Mouse (Mus musculus): Measurements from ENCODE around the gene Ppp2r1b. TPM values are rescaled to one million over a fixed set of nuclear protein-coding genes. Genes with fewer than 3 reads are reported as not detected.

The Ppp2r1b gene
- polyA plus RNA-seq, 1 experiment from 2014 or later, result 106 TPM

DNA sequence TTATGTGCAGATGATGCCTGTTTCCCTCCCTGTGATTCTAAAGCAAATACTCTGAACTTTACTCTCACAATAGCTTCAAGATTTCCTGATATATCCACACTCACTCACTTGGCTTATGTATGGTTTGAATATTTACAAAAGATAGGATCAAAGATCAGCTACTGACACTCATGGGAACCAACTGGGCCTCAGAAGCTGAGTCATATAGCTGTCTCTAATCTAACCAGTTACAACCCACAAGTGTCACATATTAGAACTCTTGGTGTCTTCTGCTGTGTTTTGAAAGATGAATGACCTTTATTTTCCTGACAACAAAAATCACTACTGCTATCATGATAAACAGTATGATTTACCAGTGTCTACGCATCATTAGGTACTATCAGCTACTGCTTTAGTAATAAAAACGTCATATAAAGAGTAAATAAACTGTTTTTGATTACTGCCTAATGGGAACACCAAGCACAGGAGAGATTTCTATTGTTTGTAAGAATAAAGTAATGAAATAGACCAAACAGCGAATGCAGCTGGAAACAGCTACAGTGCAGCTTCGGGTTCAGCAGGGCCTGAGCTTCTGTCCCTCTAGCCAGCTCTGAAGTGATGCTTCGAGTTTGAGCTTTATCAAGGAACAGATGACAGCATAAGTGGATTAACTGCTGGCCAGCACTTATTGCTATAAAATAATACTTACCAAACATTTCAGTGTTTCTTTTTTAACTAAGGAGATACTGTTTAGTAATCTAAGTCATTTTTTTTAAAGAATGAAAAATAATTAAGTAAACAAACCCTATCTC lies 77.5 kb downstream of the Ppp2r1b start:
- peaks cover 19% of the 10 kb centered on the region for H3K4me1 ChIP-seq (replicated peaks)

DNA sequence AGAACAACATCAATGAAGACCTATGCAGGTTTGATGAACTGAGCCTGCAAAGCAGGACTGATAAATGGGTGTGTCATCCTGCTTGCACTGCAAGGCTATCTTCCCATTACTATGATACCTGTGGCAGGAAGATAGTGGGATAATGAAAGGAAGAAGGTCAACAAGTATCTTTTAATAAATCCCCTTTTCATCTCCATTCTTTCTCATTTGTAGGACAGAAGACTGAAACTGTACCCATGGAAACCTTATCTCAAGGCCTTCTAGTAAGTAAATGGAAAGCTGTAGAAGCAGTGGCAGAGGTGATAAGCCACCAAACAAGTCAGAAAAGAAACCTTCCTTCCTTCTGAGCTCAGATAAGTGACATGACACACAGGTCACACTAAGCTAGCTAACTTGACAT lies 79.4 kb downstream of the Ppp2r1b start:
- Histone ChIP-seq H3K4me3 (replicated peaks) (no peak overlapping the region), H3K27ac (no peak overlapping the region), H3K9me3 (no peaks in the 10 kb centered on the region), H3K9ac (replicated peaks) (no peak overlapping the region), H3K36me3 (peaks cover 8% of the 10 kb centered on the region), H3K27me3 (no peaks in the 10 kb centered on the region), H3K4me2 (no peak overlapping the region), H3K4me1 (replicated peaks) (peaks cover 8% of the 10 kb centered on the region)
- ATAC-seq (ENCODE audit: insufficient number of reproducible peaks, insufficient read depth, low FRiP score, low TSS enrichment, low read depth), result no peak

More for the DNA sequence above, 77.5 kb downstream of the Ppp2r1b start:
- WGBS, result 73% methylated on average over 5 of the region's 5 CpGs
- Histone ChIP-seq H3K27me3 (no peaks in the 10 kb centered on the region), H3K9ac (replicated peaks) (no peak overlapping the region), H3K4me3 (replicated peaks) (no peak overlapping the region), H3K4me2 (no peak overlapping the region), H3K27ac (no peak overlapping the region), H3K9me3 (no peaks in the 10 kb centered on the region), H3K36me3 (no peaks in the 10 kb centered on the region)
- ATAC-seq (ENCODE audit: insufficient number of reproducible peaks, insufficient read depth, low FRiP score, low TSS enrichment, low read depth), result no peak

DNA sequence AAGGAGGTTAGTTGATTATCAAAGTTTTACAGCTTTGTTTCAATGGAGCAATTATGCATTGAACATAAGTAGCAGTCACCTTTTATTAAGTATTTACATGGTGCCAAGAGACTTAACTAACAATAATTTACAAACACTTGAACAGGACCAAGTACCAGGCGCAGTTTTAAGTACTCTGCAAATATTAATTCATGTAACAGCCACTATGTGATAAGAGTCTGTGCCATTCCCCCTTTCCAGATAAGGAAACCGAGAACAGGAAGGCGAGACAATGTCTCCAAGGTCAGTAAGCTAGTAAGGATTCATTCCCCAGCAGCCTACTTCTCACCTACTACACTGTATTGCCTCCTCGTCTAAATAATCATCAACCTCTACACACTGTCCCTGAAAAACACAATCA lies 80.7 kb downstream of the Ppp2r1b start:
- Histone ChIP-seq H3K4me3 (replicated peaks) (no peak overlapping the region), H3K27me3 (no peaks in the 10 kb centered on the region)
- WGBS, result 83% methylated on average over 4 of the region's 4 CpGs

DNA sequence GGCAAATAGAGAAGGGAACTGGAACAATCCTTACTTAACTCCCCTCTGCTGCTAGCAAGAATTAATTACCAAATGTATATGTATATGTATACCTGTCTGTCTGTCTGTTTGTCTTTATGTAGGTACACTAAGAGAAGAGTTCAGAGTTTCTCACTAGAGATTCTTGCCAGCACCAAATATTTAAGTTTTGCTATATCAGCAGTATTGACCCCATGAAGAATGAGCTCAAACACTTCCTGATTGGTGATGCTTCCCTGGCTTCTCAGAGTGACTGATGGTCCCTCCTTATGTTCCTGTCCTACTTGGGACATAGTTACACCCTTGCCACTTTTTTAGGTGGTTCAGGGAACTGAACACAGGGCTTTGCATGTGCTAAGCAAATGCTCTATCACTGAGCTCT lies 84.9 kb downstream of the Ppp2r1b start:
- Histone ChIP-seq H3K4me1 (replicated peaks) (no peaks in the 10 kb centered on the region), H3K4me2 (no peak overlapping the region), H3K4me3 (replicated peaks) (no peak overlapping the region), H3K27me3 (no peaks in the 10 kb centered on the region), H3K36me3 (peaks cover 36% of the 10 kb centered on the region), H3K9me3 (no peaks in the 10 kb centered on the region), H3K9ac (replicated peaks) (no peak overlapping the region), H3K27ac (no peak overlapping the region)
- ATAC-seq (ENCODE audit: insufficient number of reproducible peaks, insufficient read depth, low FRiP score, low TSS enrichment, low read depth), result no peak

More for the DNA sequence above, 80.7 kb downstream of the Ppp2r1b start:
- peaks cover 5% of the 10 kb centered on the region for H3K4me1 ChIP-seq (replicated peaks)
- no peak overlapping the region for H3K27ac ChIP-seq
- peaks cover 12% of the 10 kb centered on the region for H3K36me3 ChIP-seq
- H3K9me3 ChIP-seq, result no peaks in the 10 kb centered on the region
- no peak overlapping the region for H3K9ac ChIP-seq (replicated peaks)
- H3K4me2 ChIP-seq, result no peak overlapping the region
- no peak for ATAC-seq (ENCODE audit: insufficient number of reproducible peaks, insufficient read depth, low FRiP score, low TSS enrichment, low read depth)

DNA sequence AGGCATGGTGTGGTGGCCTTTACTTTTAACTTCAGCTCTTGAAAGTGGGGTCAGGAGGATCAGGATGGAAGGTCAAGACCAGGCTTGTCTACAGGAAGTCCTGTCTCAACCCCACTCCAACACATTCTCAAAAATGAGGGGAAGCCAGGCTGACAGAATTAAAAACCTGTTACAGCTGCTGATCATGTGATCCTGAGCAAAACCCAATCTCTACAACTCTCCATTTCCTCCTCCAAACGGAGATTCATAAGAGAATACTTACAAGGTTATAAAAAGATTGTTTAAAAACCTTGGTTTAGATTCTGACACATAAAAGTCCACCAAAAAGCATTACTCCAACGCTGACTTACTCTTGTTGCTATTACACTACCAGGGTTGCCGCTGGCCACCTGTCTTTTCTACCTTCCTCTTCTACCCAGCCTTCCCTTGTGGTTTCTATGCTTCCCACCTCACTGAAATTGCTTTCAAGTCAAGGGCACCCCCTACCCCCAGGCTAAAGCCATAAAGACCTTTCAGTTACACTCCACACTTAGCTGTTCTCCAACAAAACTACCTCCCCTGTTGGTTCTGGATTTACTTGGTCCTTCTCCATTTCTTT lies 96.8 kb downstream of the Ppp2r1b start:
- Histone ChIP-seq H3K9me3 (no peaks in the 10 kb centered on the region), H3K27ac (no peak overlapping the region), H3K4me1 (replicated peaks) (no peaks in the 10 kb centered on the region; the same call in 1 of the 2 replicates), H3K9ac (replicated peaks) (no peak overlapping the region), H3K4me2 (no peak overlapping the region), H3K4me3 (replicated peaks) (no peak overlapping the region), H3K27me3 (no peaks in the 10 kb centered on the region), H3K36me3 (no peaks in the 10 kb centered on the region)
- WGBS, result 80% methylated on average over 3 of the region's 3 CpGs
- ATAC-seq (ENCODE audit: insufficient number of reproducible peaks, insufficient read depth, low FRiP score, low TSS enrichment, low read depth), result no peak

DNA sequence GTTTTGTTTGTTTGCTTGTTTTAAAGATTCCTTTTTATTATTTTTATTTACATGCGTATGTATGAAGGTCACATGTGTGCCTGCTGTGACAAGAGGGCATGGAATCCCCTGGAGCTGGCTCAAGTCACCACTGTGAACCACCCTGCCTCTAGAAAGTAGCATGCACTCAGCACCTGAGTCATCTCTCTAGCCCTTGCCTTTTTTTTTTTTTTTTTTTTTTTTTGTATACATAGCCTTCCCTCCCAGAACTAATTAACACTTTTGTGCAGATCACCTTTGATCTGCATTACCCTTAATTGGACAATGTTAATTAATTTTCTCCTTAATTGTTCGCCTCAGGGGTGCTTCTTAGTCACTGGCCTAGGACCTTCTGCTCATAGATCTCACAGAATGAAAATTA lies 97.6 kb downstream of the Ppp2r1b start:
- WGBS, result 77% methylated on average over 2 of the region's 2 CpGs
- no peak for ATAC-seq (ENCODE audit: insufficient number of reproducible peaks, insufficient read depth, low FRiP score, low TSS enrichment, low read depth)
- H3K27me3 ChIP-seq, result no peaks in the 10 kb centered on the region
- no peaks in the 10 kb centered on the region for H3K36me3 ChIP-seq
- no peaks in the 10 kb centered on the region; the same call in 1 of the 2 replicates for H3K4me1 ChIP-seq (replicated peaks)
- no peaks in the 10 kb centered on the region for H3K9me3 ChIP-seq
- no peak overlapping the region for H3K4me3 ChIP-seq (replicated peaks)
- H3K4me2 ChIP-seq, result no peak overlapping the region
- H3K27ac ChIP-seq, result no peak overlapping the region
- no peak overlapping the region for H3K9ac ChIP-seq (replicated peaks)

Other genes starting within 250 kb of the Ppp2r1b start
- 259 and 268 TPM in 2 replicates for gene Sdhd, start 241.5 kb upstream of the Ppp2r1b start, polyA plus RNA-seq (2016; fragmentation: Nextera tagmentation; extraction: Ambion mirVana)
- gene Timm8b, start 241.4 kb upstream of the Ppp2r1b start, polyA plus RNA-seq (2016; fragmentation: Nextera tagmentation; extraction: Ambion mirVana), result 323 and 341 TPM in 2 replicates
- 4.0 and 4.6 TPM in 2 replicates for gene Pih1d2, start 228.0 kb upstream of the Ppp2r1b start, polyA plus RNA-seq (2016; fragmentation: Nextera tagmentation; extraction: Ambion mirVana)
- gene Nkapd1, start 227.8 kb upstream of the Ppp2r1b start, polyA plus RNA-seq (2016; fragmentation: Nextera tagmentation; extraction: Ambion mirVana), result 28.6 and 32.0 TPM in 2 replicates
- 49.5 and 49.8 TPM in 2 replicates for gene Dlat, start 185.5 kb upstream of the Ppp2r1b start, polyA plus RNA-seq (2016; fragmentation: Nextera tagmentation; extraction: Ambion mirVana)
- gene Dixdc1, start 105.8 kb upstream of the Ppp2r1b start, polyA plus RNA-seq (2016; fragmentation: Nextera tagmentation; extraction: Ambion mirVana), result 29.5 and 30.4 TPM in 2 replicates
- 2.2 and 3.5 TPM in 2 replicates for gene 2310030G06Rik, start 98.8 kb upstream of the Ppp2r1b start, polyA plus RNA-seq (2016; fragmentation: Nextera tagmentation; extraction: Ambion mirVana)
- 28.0 and 31.2 TPM in 2 replicates for gene Cryab, start 94.0 kb upstream of the Ppp2r1b start, polyA plus RNA-seq (2016; fragmentation: Nextera tagmentation; extraction: Ambion mirVana)
- 13.3 and 19.2 TPM in 2 replicates for gene Hspb2, start 92.9 kb upstream of the Ppp2r1b start, polyA plus RNA-seq (2016; fragmentation: Nextera tagmentation; extraction: Ambion mirVana)
- 10.9 and 11.3 TPM in 2 replicates for gene Fdxacb1, start 77.1 kb upstream of the Ppp2r1b start, polyA plus RNA-seq (2016; fragmentation: Nextera tagmentation; extraction: Ambion mirVana)
- 39.0 and 41.9 TPM in 2 replicates for gene Alg9, start 70.3 kb upstream of the Ppp2r1b start, polyA plus RNA-seq (2016; fragmentation: Nextera tagmentation; extraction: Ambion mirVana)
- 24.8 and 33.2 TPM in 2 replicates for gene 1110032A03Rik, start 69.8 kb upstream of the Ppp2r1b start, polyA plus RNA-seq (2016; fragmentation: Nextera tagmentation; extraction: Ambion mirVana)
- gene Sik2, start 163.8 kb downstream of the Ppp2r1b start, polyA plus RNA-seq (2016; fragmentation: Nextera tagmentation; extraction: Ambion mirVana), result 16.6 and 16.9 TPM in 2 replicates
- not detected in 2 replicates for gene Btg4, start 215.6 kb downstream of the Ppp2r1b start, polyA plus RNA-seq (2016; fragmentation: Nextera tagmentation; extraction: Ambion mirVana)
- gene Layn, start 231.8 kb downstream of the Ppp2r1b start, polyA plus RNA-seq (2016; fragmentation: Nextera tagmentation; extraction: Ambion mirVana), result 6.7 and 7.4 TPM in 2 replicates